Mouse (Mus musculus): Measurements from ENCODE around the gene Spire2.

The Spire2 gene

DNA sequence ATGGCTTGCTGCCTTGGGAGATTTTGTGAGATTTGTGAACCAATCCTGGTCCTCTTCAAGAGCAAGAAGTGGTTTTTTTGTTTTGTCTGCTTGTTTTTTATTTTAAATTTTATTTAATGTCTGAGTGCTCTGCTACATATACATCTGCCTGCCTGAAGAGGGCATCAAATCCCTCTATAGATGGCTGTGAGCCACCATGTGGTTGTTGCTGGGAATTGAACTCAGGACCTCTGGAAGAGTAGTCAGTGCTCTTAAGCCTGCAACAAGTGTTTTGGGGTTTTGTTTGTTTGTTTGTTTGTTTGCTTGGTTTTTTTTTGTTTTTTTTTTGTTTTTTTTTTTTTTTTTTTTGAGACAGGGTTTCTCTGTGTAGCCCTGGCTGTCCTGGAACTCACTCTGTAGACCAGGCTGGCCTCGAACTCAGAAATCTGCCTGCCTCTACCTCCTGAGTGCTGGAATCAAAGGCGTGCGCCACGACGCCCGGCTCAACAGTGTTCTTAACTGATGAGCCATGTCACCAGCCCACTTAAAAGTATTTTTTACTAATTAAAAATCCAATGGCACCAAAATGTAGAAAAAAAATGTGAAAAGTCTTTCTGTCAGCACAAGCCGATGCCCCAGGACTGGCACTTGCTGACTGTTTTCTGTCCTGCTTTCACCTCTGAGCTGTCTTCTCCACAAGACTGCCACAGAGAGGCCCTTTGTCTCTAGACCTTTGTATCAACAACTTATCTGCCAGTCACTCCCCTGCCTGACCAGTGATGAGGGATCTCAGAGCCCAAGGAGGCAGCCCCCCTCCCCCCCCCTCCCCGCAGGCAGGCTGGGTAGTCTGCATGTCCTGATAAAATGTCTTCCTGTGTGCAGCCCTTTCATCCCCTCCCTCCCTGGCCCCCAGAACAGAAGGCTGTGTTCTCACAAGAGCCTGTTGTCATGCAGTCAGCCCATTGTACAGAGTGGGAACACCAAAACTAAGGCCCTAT is 83.7 kb downstream of the Spire2 start:
- DNase-seq (ENCODE audit: low spot score): no peak

- no peak for DNase-seq (ENCODE audit: low spot score)
Measured at GRCm38 (mm10) chr8:123416944-123417555, 84.5 kb downstream of the Spire2 start.

Measured in urinary bladder, postnatal 14 days (tissue).